ENCODE assay signal across 12 mouse cellular contexts in the genomic region with DNA sequence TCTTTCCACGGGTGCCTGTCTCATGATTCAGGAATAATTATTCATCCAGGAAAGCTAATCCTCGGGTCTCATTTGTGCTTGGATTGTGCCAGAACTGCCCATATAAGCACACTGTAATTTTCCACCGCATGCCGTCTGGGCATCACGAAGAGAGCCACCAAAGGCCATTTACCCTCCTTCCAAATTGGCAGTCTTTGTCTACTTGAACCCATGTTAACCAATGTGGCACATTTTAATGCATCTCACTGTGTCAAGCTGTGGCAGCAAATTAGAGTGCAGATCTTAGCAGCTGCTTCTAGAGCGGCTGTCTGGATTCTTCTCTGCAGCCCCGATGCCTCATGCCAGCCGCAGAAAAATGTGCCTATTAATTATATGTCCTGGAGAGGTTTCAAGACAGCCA.
DNase-seq lines count a peak whose midpoint lies in the region; ATAC-seq and TF ChIP-seq lines count a peak whose summit lies in the region.
"Had no signal": no experiment of that assay in that cellular context is flagged by ENCODE, and none has a peak within 500 bp of the region (broad histone marks: within the 10 kb centered on the region; RNA-seq: fewer than 3 reads in every experiment).

No protein-coding gene starts in this region.

- H3K36me3 ChIP-seq in heart, embryonic 14.5 days (ENCODE audit: control insufficient read depth, insufficient read depth, low read length): no peaks in the 10 kb centered on the region
- no peaks in the 10 kb centered on the region for H3K36me3 ChIP-seq in hindbrain, postnatal 0 days (ENCODE audit: insufficient read depth, low read length)
- H3K36me3 ChIP-seq: limb, embryonic 12.5 days had no signal

- TF ChIP-seq POLR2A in brain, embryonic 14.5 days (IDR thresholded peaks at IDR 0.05; ENCODE audit: borderline replicate concordance, extremely low read depth, insufficient read depth, insufficient read length, poor library complexity, severe bottlenecking): no peak

- TF ChIP-seq CTCF in brain, embryonic 14.5 days (IDR thresholded peaks at IDR 0.05; ENCODE audit: borderline replicate concordance, extremely low read depth, insufficient read depth, insufficient read length): no peak
- TF ChIP-seq CTCF in hindbrain, postnatal 0 days (IDR thresholded peaks at IDR 0.05; ENCODE audit: low read depth): no peak

- H3K9me3 ChIP-seq in heart, embryonic 14.5 days (ENCODE audit: control insufficient read depth, low read length): no peaks in the 10 kb centered on the region
- no peaks in the 10 kb centered on the region for H3K9me3 ChIP-seq in hindbrain, postnatal 0 days (ENCODE audit: low read length)
- H3K9me3 ChIP-seq: limb, embryonic 12.5 days had no signal

- H3K9ac ChIP-seq in heart, embryonic 14.5 days (ENCODE audit: low read length): no peak overlapping the region
- H3K9ac ChIP-seq in hindbrain, postnatal 0 days (replicated peaks; ENCODE audit: low read length): no peak overlapping the region
- H3K9ac ChIP-seq: limb, embryonic 12.5 days had no signal

- no peak for ATAC-seq in heart, embryonic 14.5 days (ENCODE audit: insufficient number of reproducible peaks, insufficient read depth, low FRiP score, low read depth)
- ATAC-seq in hindbrain, postnatal 0 days: peak; percentile 58

- H3K4me1 ChIP-seq in heart, embryonic 14.5 days (ENCODE audit: control insufficient read depth in 2 of 2, insufficient read depth in 2 of 2, low read length in 2 of 2): peaks cover 9 to 12% of the 10 kb centered on the region in 2 experiments
- no peaks in the 10 kb centered on the region for H3K4me1 ChIP-seq in hindbrain, postnatal 0 days (ENCODE audit: insufficient read depth, low read length)

- no peak overlapping the region for H3K4me2 ChIP-seq in heart, embryonic 14.5 days (ENCODE audit: low read length)
- H3K4me2 ChIP-seq in hindbrain, postnatal 0 days (ENCODE audit: low read depth, low read length): no peak overlapping the region
- H3K4me2 ChIP-seq: limb, embryonic 12.5 days had no signal

- WGBS in heart, embryonic 14.5 days: 79% methylated on average over 8 of the region's 8 CpGs
- WGBS in hindbrain, postnatal 0 days: 29% methylated on average over 8 of the region's 8 CpGs

- no peak for DNase-seq in heart, postnatal 36 days
- peak; percentile 65 for DNase-seq in left cerebral cortex, postnatal 4 days
- no peak for DNase-seq in left cerebral cortex, postnatal 10 days (ENCODE audit: extremely low spot score in 1 of 2, low spot score in 2 of 2)
- peak; percentile 91 for DNase-seq in brain, embryonic 14.5 days (ENCODE audit: low read depth)
- peak; percentile 76 for DNase-seq in hindbrain, postnatal 0 days (ENCODE audit: low spot score)
- no peak for DNase-seq in frontal cortex, postnatal 25 days (ENCODE audit: low spot score in 2 of 2)
- DNase-seq: adrenal gland, postnatal 25 days; cerebellum, adult 11-12 months; lung, postnatal 14 days; right cerebral cortex, postnatal 4 days had no signal

- peak overlapping the region; percentile 53 to 64 for H3K27ac ChIP-seq in heart, embryonic 14.5 days (replicated peaks in 1 of 2; ENCODE audit: control insufficient read depth in 1 of 2, insufficient read depth in 1 of 2, low read depth in 2 of 2, low read length in 2 of 2)
- H3K27ac ChIP-seq in hindbrain, postnatal 0 days: peak overlapping the region; percentile 41; the same call in 1 of the 2 replicates

- no peaks in the 10 kb centered on the region for H3K27me3 ChIP-seq in heart, embryonic 14.5 days (ENCODE audit: control insufficient read depth, insufficient read depth, low read length)
- no peaks in the 10 kb centered on the region for H3K27me3 ChIP-seq in hindbrain, postnatal 0 days (ENCODE audit: insufficient read depth, low read length)
- H3K27me3 ChIP-seq: limb, embryonic 12.5 days had no signal

- intact Hi-C loops in heart, postnatal 36 days (cut with DNase I): no loop called here
- intact Hi-C loops in left cerebral cortex, postnatal 4 days (cut with DNase I): no loop called here
- intact Hi-C loops in left cerebral cortex, postnatal 10 days (cut with DNase I): no loop called here

- no peak overlapping the region for H3K4me3 ChIP-seq in heart, embryonic 14.5 days (ENCODE audit: control insufficient read depth in 1 of 2, insufficient read depth in 1 of 2, low read depth in 1 of 2, low read length in 2 of 2)
- H3K4me3 ChIP-seq in hindbrain, postnatal 0 days (ENCODE audit: low read length): no peak overlapping the region
- H3K4me3 ChIP-seq: limb, embryonic 12.5 days had no signal

Comparison
In these comparisons a context has a peak if more than half of its experiments do, and no peak if none do; other contexts are left out.
1. DNase-seq: peak in left cerebral cortex, postnatal 4 days (single experiment), brain, embryonic 14.5 days (single experiment) and hindbrain, postnatal 0 days (single experiment); none in heart, postnatal 36 days (0 of 2), left cerebral cortex, postnatal 10 days (0 of 2) and frontal cortex, postnatal 25 days (0 of 2).